Mouse (Mus musculus) left cerebral cortex, postnatal 10 days (tissue): ENCODE results near the gene Ndc1. TPM values are rescaled to one million over a fixed set of nuclear protein-coding genes. Genes with fewer than 3 reads are reported as not detected.

ENCODE experiments used
- microRNA-seq: library from miRNA; unstranded; fragments of <30 nt; microRNA quantifications from one replicate; pipeline ENCODE4 v1.2.0, GENCODE M21; 2022
- total RNA-seq, 2 experiments: library from RNA; stranded (reverse); gene quantifications; 2 replicates each; pipeline ENCODE4 v1.2.3; 2021

Ndc1 gene
- total RNA-seq, 2 experiments from 2014 or later: 18.3 to 20.2 TPM

Small RNA genes within 50 kb of the gene (microRNA-seq; reads per million reads assigned to microRNA genes)
- gene Gm24804: not detected

Other genes with a start within 250 kb of the Ndc1 start
- gene Tmem59, start 189.4 kb upstream of the Ndc1 start, total RNA-seq: 100 to 1,000 TPM; 168 to 176 TPM
- gene Tceanc2, start 188.7 kb upstream of the Ndc1 start, total RNA-seq: 10 to 100 TPM; 18.5 to 22.0 TPM
- not detected for gene Ldlrad1, start 158.6 kb upstream of the Ndc1 start, total RNA-seq
- gene Lrrc42, start 114.3 kb upstream of the Ndc1 start, total RNA-seq: 10 to 100 TPM; 33.9 to 38.2 TPM
- gene Hspb11, start 114.2 kb upstream of the Ndc1 start, total RNA-seq: 10 to 100 TPM; 16.8 to 22.4 TPM
- not detected for gene Dio1, start 60.6 kb upstream of the Ndc1 start, total RNA-seq
- gene Yipf1, start 53.4 kb upstream of the Ndc1 start, total RNA-seq: 10 to 100 TPM; 44.6 to 47.8 TPM
- gene Glis1, start 66.8 kb downstream of the Ndc1 start, total RNA-seq: 1 to 10 TPM; 1.4 to 2.3 TPM